28 mouse cellular contexts compared by ENCODE assay signal in genomic region chr6:34590716-34591115, GRCm38 (mm10). TPM values are rescaled to one million over a fixed set of nuclear protein-coding genes. Genes with fewer than 3 reads are reported as not detected.
"Had no signal": no experiment of that assay in that cellular context is flagged by ENCODE, and none has a peak within 500 bp of the region (broad histone marks: within the 10 kb centered on the region; RNA-seq: fewer than 3 reads in every experiment).

No protein-coding gene starts in this region.

- H3K27ac ChIP-seq: embryonic facial prominence, embryonic 10.5 days; embryonic facial prominence, embryonic 12.5 days; embryonic facial prominence, embryonic 13.5 days; embryonic facial prominence, embryonic 15.5 days; forebrain, embryonic 10.5 days; forebrain, embryonic 12.5 days; forebrain, embryonic 13.5 days; forebrain, embryonic 15.5 days; gastrocnemius, adult 2 months; heart, adult 2 months had no signal

- H3K4me2 ChIP-seq: embryonic facial prominence, embryonic 12.5 days; embryonic facial prominence, embryonic 13.5 days; embryonic facial prominence, embryonic 15.5 days; forebrain, embryonic 12.5 days; forebrain, embryonic 13.5 days; forebrain, embryonic 15.5 days had no signal

- H3K4me3 ChIP-seq: embryonic facial prominence, embryonic 10.5 days; embryonic facial prominence, embryonic 12.5 days; embryonic facial prominence, embryonic 13.5 days; embryonic facial prominence, embryonic 15.5 days; erythroblast, embryonic 14.5 days; forebrain, embryonic 10.5 days; forebrain, embryonic 12.5 days; forebrain, embryonic 13.5 days; forebrain, embryonic 15.5 days; gastrocnemius, adult 2 months; heart, adult 2 months had no signal

- H3K4me1 ChIP-seq: embryonic facial prominence, embryonic 10.5 days; embryonic facial prominence, embryonic 12.5 days; embryonic facial prominence, embryonic 13.5 days; embryonic facial prominence, embryonic 15.5 days; forebrain, embryonic 10.5 days; forebrain, embryonic 12.5 days; forebrain, embryonic 13.5 days; forebrain, embryonic 15.5 days had no signal

- DNase-seq: cerebellum, adult 8-10 months; cerebellum, adult 9-10 months; cerebellum, adult 9-11 months; cerebellum, postnatal 10 days; cerebellum, postnatal 14 days; cerebellum, postnatal 25 days; cerebellum, postnatal 36 days; embryo, embryonic 11 days; forebrain, postnatal 0 days; gastrocnemius, adult 2 months; gastrocnemius, postnatal 10 days; gastrocnemius, postnatal 14 days; gastrocnemius, postnatal 25 days; gastrocnemius, postnatal 36 days; heart, adult 18-20 months; heart, adult 2 months had no signal

- ATAC-seq: forebrain, embryonic 13.5 days; forebrain, embryonic 14.5 days; forebrain, embryonic 15.5 days; forebrain, embryonic 16.5 days; forebrain, postnatal 0 days had no signal

- H3K36me3 ChIP-seq: embryonic facial prominence, embryonic 10.5 days; embryonic facial prominence, embryonic 12.5 days; embryonic facial prominence, embryonic 13.5 days; embryonic facial prominence, embryonic 15.5 days; forebrain, embryonic 10.5 days; forebrain, embryonic 12.5 days; forebrain, embryonic 15.5 days had no signal

- H3K27me3 ChIP-seq: embryonic facial prominence, embryonic 12.5 days; embryonic facial prominence, embryonic 13.5 days; embryonic facial prominence, embryonic 15.5 days; forebrain, embryonic 12.5 days; forebrain, embryonic 13.5 days; forebrain, embryonic 15.5 days had no signal

- H3K9ac ChIP-seq: embryonic facial prominence, embryonic 12.5 days; embryonic facial prominence, embryonic 13.5 days; embryonic facial prominence, embryonic 15.5 days; forebrain, embryonic 12.5 days; forebrain, embryonic 13.5 days; forebrain, embryonic 15.5 days; forebrain, postnatal 0 days had no signal

- H3K9me3 ChIP-seq: embryonic facial prominence, embryonic 10.5 days; embryonic facial prominence, embryonic 12.5 days; embryonic facial prominence, embryonic 13.5 days; embryonic facial prominence, embryonic 15.5 days; forebrain, embryonic 10.5 days; forebrain, embryonic 12.5 days; forebrain, embryonic 13.5 days; forebrain, embryonic 15.5 days had no signal

RNA-seq across cellular contexts. Expression of gene Cald1, which starts 7.6 kb away (rescaled TPM):
- total RNA-seq: common myeloid progenitor, adult 5-6 weeks had no signal
